Mouse (Mus musculus) erythroblast, adult 5-6 weeks (primary cell): ENCODE results near the gene Man2b1. TPM values are rescaled to one million over a fixed set of nuclear protein-coding genes. Genes with fewer than 3 reads are reported as not detected.

ENCODE experiments used
- ATAC-seq: replicated peaks from 2 replicates; pipeline ENCODE4 v1.8.0; 2016; ENCODE audit warnings: moderate number of reproducible peaks, mild to moderate bottlenecking, moderate TSS enrichment, inconsistent platforms; ENCODE audit not compliant: poor library complexity, low FRiP score, severe bottlenecking
- total RNA-seq, 2 experiments: library from RNA; stranded (forward) in 1 of 2; stranded (reverse) in 1 of 2; fragments of 150-400 nt in 1 of 2; fragments of 200-764, 138-1000 nt in 1 of 2; gene quantifications; 2 replicates each; pipeline versions ENCODE4 v1.2.3 to v1.2.4; 2015 to 2017; ENCODE audit warnings: low replicate concordance in 2 of 2

Gene Man2b1
- 27.5 and 32.8 TPM in 2 replicates for total RNA-seq (2015; ENCODE audit: low replicate concordance)
- total RNA-seq (2017; ENCODE audit: low replicate concordance): 17.8 and 18.6 TPM in 2 replicates

DNA sequence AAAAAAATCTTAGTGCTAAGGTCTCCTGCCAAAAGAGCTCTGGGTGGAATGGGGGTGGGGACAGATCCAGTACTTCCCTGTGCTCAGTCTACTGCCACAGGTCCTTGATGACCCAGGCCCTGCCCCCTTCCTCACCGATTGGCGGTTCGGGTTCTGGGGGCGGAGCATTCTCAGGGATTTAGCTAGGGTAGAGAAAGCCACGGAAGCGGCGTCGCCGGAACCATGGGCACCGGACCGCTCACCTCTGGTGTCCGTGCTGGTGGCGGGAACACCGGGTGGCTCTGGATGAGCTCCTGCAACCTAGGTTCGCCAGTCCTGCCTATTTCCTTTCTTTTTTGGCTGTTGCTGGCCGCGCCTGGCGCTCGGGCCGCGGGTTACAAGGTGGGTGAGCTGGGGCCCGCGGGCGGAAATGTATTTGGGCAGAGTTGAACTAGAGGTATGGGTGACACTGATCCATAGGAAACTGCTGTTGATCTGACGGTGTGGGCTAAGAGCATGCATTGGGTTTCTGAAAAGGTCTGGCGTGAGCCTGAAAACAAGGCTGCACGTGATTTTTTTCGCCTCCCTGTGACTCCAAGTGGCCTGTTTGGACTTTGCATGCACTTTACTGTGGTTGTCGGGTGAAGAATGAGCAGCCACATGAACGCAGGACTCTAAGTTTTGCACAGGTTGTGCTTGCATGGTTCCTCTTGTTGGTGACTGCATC, at the start of gene Man2b1:
Gene Man2b1 (plus strand): TSS at position 163 of the 706 bp plus-strand sequence.
- ATAC-seq: peak; percentile 80

DNA sequence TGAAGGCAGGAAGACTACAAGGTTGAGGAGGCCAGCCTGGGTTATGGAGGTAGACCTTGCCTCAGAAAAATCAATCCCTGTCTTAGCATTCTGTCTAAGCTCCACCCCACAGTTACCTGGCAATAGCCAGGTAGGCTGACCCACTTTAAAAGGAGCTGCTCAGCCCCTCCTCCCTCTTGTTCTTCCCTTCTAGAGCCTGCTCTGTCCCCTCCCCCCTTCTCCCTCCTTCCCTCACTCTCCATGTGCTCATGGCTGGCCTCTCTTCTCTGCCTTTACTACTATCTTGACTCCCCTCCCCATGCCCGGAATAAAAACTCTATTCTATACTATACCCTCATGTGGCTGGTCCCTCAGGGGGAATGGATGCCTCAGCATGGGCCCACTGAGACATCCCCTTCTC, 49.2 kb upstream of the Man2b1 start:
- ATAC-seq: no peak

DNA sequence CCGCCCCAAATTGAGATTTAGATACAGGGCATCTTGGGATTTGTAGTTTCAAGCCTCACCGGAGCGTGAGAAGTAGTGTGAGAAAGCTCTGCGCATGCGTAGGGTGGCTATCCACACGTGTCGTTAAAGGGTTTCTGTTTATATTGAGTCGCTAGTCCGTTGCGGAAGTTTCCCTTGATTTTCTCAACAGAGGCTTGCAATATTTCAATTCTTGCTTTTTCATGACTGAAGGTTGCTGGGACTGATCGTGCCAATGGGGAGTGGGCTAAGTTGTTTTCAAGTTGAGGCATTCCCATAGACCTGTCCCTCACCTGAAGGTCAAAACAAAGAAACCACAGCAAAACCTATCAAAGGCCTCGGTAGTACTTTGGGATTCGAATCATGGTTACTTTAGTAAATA, 48.3 kb upstream of the Man2b1 start:
- no peak for ATAC-seq

DNA sequence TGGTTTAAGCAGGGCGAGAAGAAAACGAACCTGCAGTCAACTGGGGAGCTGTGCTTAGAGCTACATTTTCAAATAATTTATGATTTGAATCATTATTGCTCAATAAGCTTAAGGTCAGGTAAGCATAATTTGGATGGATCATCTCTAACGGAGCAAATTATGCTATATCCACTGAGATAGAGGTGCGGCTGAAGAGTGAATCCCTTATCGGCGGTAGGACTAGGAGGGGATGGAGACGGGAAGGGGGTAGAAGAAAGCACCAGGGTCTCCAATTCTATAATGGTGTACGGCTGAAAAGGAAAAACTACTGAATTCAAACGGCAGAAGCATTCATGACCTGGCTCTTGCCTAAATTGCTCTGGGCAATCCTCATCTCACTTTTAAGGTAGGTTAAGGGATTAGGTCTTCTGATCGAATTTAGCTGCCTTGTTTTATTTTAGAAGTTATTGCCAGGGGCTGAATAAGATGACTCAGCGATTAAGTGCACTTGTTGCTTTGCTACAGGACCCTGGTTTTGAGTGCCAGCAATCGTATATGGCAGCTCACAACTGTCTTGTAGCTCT, 47.8 kb upstream of the Man2b1 start:
- no peak for ATAC-seq

DNA sequence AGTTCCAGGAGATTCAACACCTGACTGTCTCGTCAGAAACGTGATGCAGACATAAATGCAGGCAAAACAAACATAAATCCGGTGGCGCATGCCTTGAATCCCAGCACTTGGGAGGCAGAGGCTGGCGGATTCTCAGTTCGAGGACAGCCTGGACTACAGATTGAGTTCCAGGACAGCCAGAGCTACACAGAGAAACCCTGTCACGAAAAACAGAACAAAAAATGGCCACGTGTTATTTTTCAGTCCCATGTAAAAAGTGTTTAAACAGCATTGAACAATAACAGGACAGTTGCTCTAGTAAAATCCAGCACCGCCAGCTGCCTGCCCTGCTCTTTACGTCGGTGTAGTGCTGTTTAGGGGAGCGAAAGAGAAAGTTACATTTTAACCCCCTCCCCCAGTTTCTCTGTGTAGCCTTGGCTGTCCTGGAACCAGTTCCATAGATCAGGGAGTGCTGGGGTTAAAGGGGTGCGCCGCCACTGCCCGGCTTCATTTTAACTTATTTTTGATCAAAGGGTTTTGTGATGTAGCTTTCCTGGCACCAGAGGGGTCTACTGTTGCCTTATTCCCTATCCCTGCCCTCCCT, 47.3 kb upstream of the Man2b1 start:
- ATAC-seq: no peak

DNA sequence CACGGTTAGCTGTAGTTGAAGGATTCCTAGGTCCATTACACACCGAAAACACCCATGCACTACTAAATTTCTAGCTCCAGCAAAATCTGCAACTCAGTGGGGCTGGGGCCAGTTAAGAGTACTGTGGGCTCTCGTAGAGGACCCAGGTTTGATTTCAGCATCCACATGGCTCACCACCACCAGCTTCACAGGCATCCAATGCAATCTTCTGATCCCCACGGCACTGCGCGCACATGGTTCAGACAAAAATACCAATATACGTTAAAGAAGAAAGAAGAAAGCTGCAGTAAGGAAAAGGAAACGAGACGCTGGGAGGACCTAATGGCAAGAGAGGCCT, 46.7 kb upstream of the Man2b1 start:
- peak; percentile 22 for ATAC-seq

DNA sequence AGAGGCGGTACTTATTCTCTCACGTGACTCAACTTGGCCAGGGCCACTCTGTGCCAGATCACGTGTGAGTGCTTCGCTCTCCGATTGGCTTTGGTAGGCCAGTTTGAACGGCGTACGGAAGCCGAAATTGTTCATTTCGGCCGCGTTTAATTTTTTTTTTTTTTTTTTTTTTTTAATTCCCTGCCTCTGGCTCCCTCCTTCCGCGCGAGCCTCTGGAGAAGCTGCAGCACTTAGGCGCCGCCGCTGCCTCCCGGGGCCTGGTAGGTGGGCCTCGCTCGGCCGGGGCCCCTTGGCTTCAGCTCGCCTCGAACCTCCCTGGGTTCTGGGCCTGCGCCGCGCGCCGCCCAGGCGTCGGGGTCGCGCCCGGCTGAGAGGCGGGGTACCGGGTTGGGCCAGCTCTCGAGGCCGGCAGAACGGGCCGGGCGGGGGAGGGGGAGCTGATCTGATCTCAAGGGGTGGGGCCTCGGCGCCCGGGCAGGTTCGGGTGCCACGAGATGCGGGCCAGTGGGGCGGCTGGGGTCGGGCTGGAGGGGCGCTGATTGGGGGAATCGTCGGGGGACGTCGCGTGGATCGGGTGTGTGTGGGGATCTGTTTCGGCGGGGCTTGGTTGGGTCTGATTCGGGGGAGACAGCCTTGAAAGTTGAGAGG, 46.2 kb upstream of the Man2b1 start, which contains the start of gene Tnpo2:
Gene Tnpo2 (plus strand): TSS at position 198 of the 648 bp plus-strand sequence.
- peak; percentile 88 for ATAC-seq

DNA sequence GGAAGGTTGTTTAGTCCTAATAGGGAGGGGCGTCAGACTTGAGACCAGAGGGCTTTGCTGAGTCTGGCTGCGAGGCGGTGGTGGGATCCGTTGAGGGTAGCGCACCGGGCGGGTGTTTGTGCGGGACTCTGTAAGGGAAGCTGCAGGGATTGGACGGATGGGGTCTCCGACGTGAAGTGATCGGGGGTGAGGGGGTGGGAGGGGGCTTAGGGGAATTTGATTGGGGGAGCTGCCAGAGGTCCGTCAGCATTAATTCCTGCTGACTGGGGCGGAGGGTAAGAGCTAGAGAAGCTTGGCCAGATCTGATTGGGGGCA, 45.7 kb upstream of the Man2b1 start:
- 0 out of 2 replicates have a peak, but pooled peaks have one; percentile 7 for ATAC-seq

DNA sequence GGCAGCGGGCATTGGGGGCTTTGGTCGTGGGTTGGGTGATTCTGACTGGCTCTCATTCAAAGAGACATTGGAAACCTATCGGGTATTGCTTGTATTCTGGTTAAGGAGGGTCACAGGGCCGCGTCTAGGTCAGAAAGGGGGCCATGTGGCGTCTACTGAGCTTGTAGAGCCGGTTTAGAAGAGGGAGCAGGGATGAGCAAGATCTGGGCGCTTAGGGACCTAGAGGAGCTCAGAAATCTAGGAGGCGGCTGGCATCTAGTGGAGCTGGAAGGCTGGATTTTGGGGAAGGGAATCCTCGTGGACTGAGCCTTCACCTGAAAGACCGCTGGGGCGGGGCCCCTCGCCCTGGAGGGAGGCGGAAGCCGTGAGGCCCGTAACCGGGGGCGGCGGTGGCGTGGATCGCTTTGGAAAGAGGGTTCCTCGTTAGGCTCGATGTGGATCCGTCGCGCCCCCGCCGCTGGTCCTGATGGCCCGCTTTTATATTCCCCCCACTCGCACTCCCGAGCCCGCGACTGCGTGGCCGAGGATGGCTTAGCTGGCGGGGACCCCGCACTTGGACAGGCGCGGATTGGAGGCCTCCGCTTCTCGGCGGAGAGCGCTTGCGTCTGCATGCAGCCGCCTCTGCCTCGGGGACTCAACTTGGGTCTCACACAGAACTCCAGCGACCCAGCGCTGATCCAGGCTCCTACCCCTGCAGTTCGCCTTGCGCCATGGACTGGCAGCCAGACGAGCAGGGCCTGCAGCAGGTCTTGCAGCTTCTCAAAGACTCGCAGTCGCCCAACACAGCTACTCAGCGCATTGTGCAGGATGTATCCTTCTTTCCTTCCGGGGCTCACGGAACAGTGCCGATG, 45.2 kb upstream of the Man2b1 start:
- ATAC-seq: peak; percentile 36

DNA sequence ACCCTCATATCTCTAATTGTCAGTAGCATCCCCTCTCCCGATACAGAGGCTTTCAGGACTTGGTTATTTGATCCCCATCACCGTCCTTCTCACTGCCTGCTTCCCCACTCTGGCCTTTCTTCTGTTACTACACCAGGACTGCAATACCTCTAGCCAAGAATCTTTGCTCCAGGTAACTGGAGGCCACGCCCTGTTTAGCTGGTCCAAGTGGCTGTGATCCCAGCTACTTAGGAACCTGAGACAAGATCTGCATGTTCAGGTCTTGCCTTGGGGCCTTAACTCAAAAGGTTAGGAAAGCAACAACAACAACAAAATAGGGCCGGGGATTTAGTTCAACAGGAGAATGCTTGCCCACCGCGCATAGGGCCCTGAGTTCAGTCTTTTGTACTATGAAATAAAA, 39.5 kb upstream of the Man2b1 start:
- no peak for ATAC-seq

DNA sequence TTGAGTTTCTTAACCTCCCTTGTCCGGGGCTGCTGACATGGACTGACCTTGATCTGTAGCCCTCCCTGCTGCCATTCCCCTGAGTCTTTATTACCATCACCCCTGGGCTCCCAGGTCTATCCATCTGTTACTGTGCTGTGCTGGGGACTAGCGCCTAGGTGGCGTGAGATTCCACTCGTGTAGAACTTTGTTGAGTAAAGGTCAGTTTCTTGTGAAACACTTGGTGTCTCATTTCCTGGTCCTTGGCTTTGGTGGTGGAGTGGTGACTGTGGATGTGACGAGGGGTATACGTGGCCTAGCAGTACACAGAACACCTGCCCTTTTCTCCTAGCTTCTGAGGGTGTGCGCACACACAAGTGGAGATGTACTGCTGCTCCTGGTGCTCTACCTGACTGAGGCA, 25.7 kb upstream of the Man2b1 start:
- ATAC-seq: no peak

DNA sequence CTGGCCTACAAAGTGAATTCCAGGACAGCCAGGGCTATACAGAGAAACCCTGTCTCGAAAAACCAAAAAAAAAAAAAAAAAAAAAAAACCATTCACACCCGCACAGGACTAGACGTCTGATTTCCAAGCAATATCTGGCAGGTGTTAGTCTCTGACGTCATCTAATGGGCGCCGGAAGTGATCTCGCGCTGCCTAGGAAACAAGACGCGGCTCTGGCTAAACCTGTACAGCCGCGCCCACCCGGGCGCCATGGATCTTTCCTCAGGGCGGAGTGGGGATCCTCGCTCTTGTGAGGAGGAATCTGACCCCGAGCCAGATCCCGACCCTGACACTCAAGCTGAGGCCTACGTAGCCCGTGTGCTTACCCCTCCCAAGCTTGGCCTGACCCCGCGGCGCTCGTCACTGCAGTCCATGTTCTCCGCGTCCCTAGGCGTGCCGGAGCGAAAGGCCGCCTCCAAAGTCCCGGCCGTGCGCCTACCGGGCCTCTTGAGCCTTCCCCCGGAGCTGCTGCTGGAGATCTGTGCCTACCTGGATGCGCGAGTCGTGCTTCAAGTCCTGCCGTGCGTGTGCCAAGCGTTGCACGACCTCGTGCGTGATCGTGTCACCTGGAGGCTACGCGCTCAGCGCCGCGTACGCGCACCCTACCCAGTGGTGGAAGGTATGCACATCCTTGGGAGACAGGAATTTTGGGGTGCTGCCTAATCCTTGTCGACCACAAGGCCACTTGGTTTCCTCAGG, 23.0 kb upstream of the Man2b1 start, which contains the start of gene Fbxw9:
Gene Fbxw9 (plus strand): TSS at position 177 of the 738 bp plus-strand sequence.
- peak; percentile 90 for ATAC-seq

DNA sequence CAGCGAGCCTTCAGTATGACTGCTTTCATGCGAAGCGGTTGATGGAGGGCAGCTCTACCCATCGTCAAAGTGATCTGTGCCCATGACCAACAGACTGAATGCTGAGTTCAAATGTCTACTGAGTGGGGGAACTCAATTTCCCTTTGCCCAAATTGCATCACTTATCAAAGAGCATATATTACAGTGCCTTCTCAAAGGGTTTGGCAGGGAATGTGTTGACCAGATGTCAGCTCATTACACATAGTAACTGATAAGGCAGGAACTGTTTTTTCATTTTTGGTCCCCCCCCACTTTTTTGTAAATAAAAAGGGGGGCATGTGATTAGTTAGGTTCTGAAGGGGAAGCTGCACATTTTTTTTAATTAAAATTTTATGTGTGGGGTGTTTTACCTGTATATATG, 20.5 kb upstream of the Man2b1 start:
- no peak for ATAC-seq

DNA sequence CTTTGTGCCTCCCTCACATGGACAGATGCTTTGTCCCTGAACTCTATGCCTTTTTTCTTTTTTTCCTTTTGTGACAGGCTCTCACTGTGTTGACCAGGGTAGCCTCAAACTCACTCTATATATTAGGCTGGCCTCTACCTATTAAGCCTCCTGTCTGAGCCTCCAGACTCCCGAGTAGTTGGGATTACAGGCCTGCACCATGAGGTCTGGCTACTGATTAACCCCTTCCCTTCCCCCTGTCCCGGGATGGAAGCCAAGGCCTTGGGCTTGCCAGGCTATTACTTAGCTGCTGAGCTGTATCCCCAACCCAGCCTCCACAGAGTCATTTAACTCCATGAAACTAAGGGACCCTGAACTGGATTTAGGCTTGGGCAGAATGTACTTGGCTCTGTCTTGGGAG, 17.9 kb upstream of the Man2b1 start:
- ATAC-seq: no peak

DNA sequence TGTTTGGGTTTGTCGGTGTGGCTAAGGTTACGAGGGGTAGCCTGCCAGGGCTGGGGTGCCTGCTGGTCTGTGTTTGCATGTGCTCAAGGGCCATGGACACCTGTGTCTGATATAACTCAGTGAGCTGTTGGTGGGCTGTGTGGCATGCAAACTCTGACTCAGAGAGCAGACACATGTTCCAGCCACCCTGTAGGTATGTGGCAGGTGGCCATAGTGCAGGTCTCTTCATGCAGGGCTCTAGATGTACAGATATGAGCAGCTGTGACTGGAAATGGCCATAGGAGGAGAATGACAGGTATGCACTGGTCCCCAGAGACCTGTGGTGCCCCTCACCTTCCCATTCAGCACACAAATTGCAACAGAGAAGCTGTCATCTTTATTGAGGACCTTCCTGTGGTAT, 15.9 kb upstream of the Man2b1 start:
- ATAC-seq: no peak

DNA sequence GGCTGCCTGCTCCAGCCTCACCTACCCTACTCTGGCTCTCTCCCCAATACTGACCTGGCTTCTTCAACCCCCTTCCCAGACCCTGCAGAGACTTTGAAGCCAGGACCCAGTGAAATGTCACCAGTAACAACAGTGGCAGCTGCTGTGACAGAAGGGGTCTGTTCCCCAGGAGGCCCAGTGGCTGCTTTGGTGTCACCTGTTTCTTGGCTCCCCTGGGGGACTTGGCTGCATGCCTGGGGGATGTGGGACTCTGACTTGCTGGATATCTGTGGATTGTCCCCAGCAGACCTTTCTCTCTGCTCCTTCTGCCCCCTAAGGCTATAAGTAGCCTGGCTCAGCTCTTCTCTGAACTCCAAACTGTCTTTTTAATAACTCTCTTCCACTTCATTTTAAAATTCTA, 15.1 kb upstream of the Man2b1 start, which contains the start of gene Gm5741:
Gene Gm5741 (minus strand): TSS at position 1 of the 400 bp plus-strand sequence.
- no peak for ATAC-seq

DNA sequence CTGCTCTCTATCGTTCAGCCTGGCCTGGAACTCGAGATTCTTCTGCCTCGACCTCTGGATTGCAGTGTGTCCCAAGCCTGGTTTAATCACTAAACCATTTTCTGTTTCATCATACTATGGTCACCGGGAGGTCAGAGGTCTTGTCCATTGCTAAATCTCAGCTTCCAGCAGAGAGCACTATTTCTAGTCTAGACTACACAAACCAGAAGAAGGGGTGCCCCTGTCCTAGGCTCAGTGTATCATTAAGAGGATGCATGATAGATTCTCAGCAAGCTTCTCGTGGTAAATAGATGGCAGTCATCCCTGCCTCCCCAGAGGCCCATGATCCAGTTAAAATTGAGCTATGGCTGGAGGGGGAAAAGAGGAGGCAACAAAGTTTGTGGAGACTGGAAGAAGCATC, 12.0 kb upstream of the Man2b1 start:
- no peak for ATAC-seq

DNA sequence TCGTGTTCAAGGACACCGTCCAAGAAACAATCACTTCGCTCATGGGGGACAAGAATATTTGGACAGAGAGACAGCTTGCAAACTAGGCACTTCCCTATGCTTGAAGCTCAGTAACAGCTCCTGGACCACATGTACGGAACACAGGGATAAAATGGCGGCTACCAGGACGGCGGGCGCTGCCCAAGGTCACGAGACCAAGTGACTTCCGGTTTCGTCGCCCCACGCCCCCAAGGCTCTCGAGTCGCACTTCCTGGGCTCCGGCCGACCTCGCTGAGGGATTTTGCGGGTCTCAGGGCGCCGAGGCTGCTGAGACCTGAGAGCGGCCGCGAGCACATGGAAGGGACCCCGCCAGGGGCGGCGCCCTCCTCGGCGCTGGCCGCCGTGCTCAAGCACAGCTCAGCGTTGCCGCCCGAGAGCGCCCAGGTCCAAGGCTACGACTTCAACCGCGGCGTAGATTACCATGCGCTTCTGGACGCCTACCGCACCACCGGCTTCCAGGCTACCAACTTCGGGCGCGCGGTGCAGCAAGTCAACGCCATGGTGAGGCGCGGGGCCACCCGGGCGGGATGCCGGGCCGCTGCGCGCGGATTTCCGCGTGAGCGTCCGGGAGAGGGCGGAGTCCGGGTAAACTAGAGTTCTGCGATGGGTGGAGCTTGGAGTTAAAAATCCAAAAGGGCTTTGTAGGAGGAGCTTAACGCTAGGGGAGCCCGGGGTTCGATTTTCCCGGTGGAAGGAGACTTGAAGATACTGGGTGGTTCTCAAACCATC, 11.4 kb upstream of the Man2b1 start, which contains the start of gene Dhps:
Gene Dhps (plus strand): TSS at position 244 of the 768 bp plus-strand sequence.
- peak; percentile 81 for ATAC-seq
